Mouse (Mus musculus) limb, embryonic 11.5 days (tissue): Measurements from ENCODE around the gene Zfp658. TPM values are rescaled to one million over a fixed set of nuclear protein-coding genes. Genes with fewer than 3 reads are reported as not detected.
A peak's percentile ranks its signal among the peaks of the same experiment; 100 is the strongest.

Source experiments
- ATAC-seq: fragments of 200-750 bp; cut with Nextera tagmentation; 2 replicates; pipeline ENCODE4 v1.8.0; 2017; ENCODE audit warnings: low read depth; ENCODE audit not compliant: insufficient number of reproducible peaks, low FRiP score, low TSS enrichment
- DNase-seq: peaks from one replicate; pipeline ENCODE4 v3.0.0-alpha.2; 2015; ENCODE audit warnings: low spot score
- H3K27ac ChIP-seq: fragments of 300-500 bp; sonication (generic); replicated peaks from 2 replicates; pipeline ENCODE4 v1.5.1; 2014; ENCODE audit warnings: low read depth, mild to moderate bottlenecking, low read length
- H3K27me3 ChIP-seq: fragments of 300-500 bp; sonication (generic); 2 replicates; pipeline ENCODE4 v1.6.1; 2014; ENCODE audit warnings: mild to moderate bottlenecking, low read length, mixed read lengths; ENCODE audit not compliant: control insufficient read depth, insufficient read depth
- H3K36me3 ChIP-seq: fragments of 300-500 bp; sonication (generic); 2 replicates; pipeline ENCODE4 v1.6.1; 2014; ENCODE audit warnings: mild to moderate bottlenecking, low read length, moderate library complexity, mixed read lengths; ENCODE audit not compliant: control insufficient read depth, insufficient read depth
- H3K4me1 ChIP-seq: fragments of 300-500 bp; sonication (generic); 2 replicates; pipeline ENCODE4 v1.6.1; 2014; ENCODE audit warnings: low read length, mixed read lengths; ENCODE audit not compliant: control insufficient read depth, insufficient read depth
- H3K4me2 ChIP-seq: fragments of 300-500 bp; sonication (generic); 2 replicates; pipeline ENCODE4 v1.6.1; 2014; ENCODE audit warnings: low read depth, mild to moderate bottlenecking, moderate library complexity; ENCODE audit not compliant: severe bottlenecking
- H3K4me3 ChIP-seq: fragments of 300-500 bp; sonication (generic); 2 replicates; pipeline ENCODE4 v1.5.1; 2014; ENCODE audit warnings: low read depth, low read length
- H3K9ac ChIP-seq: fragments of 300-500 bp; sonication (generic); 2 replicates; pipeline ENCODE4 v1.6.1; 2014; ENCODE audit warnings: mild to moderate bottlenecking, low read length
- H3K9me3 ChIP-seq: fragments of 300-500 bp; sonication (generic); 2 replicates; pipeline ENCODE4 v1.6.1; 2016; ENCODE audit warnings: low read length; ENCODE audit not compliant: control insufficient read depth
- WGBS: fragments of 180-500 bp; shearing (Covaris S2); extraction: QIAGEN DNeasy Blood & Tissue Kit; methylation state at CpG from one replicate; pipeline ENCODE4 v1.1.7; 2014; 5-methylcytosine and 5-hydroxymethylcytosine counted together
- polyA plus RNA-seq: library from polyadenylated mRNA; unstranded; fragments of >200 nt; fragmentation: Nextera tagmentation; extraction: Ambion mirVana; gene quantifications from 2 replicates; pipeline ENCODE4 v1.2.1, GENCODE M21; 2014

Gene Zfp658
- polyA plus RNA-seq, 1 experiment from 2014 or later = 5.1 TPM

- ATAC-seq (peak; percentile 80), DNase-seq (peak; percentile 77)
- H3K4me1 ChIP-seq = no peaks in the 10 kb centered on the region
- WGBS = 16% methylated on average over 41 of the region's 41 CpGs
- H3K36me3 ChIP-seq = no peaks in the 10 kb centered on the region
- H3K4me2 ChIP-seq = peak within 1 kb of the TSS; percentile 79
- peak within 1 kb of the TSS; percentile 47; the same call in 1 of the 2 replicates for H3K9ac ChIP-seq
- H3K4me3 ChIP-seq = peak within 1 kb of the TSS; percentile 43
- no peak within 1 kb of the TSS for H3K27ac ChIP-seq
- H3K27me3 ChIP-seq = no peaks in the 10 kb centered on the region
- H3K9me3 ChIP-seq = no peaks in the 10 kb centered on the region
Measured at GRCm38 (mm10) chr7:43606896-43607742, 45.1 kb downstream of the Zfp658 start, which contains the start of gene Zfp819. Gene Zfp819 (plus strand): TSS chr7:43607169.

DNA sequence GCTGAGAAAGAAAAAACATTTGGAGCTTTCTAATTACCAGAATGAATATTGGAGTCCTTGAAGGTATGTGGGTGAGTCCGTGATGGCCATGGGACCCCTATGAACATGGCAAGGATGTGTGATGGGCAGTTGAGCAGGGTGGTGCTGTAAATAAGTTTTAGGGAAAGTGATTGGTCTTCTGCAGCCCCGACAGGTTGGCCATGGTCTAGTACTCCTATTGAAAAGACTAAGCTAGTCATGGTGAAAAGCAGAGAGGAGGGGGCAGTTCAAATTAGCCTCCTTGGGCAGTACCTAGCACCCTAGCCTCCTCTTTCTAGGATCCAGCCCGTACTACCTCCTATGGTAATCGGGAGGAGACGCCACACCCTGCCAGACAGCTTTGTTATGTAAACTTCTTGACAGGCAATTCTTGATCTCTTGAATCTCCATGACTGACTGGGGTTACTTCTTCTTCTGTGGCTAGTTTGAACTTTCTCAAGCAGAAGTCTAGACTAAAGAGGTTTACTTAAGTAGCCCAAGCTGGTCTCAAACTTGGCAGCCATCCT lies 45.8 kb downstream of the Zfp658 start:
- no peaks in the 10 kb centered on the region for H3K4me1 ChIP-seq
- no peak overlapping the region for H3K4me3 ChIP-seq
- H3K4me2 ChIP-seq = peak overlapping the region; percentile 79
- WGBS = 34% methylated on average over 5 of the region's 5 CpGs
- ATAC-seq = no peak
- no peak overlapping the region for H3K27ac ChIP-seq
- H3K36me3 ChIP-seq = no peaks in the 10 kb centered on the region
- no peaks in the 10 kb centered on the region for H3K27me3 ChIP-seq
- no peaks in the 10 kb centered on the region for H3K9me3 ChIP-seq
- DNase-seq = no peak
- no peak overlapping the region for H3K9ac ChIP-seq

DNA sequence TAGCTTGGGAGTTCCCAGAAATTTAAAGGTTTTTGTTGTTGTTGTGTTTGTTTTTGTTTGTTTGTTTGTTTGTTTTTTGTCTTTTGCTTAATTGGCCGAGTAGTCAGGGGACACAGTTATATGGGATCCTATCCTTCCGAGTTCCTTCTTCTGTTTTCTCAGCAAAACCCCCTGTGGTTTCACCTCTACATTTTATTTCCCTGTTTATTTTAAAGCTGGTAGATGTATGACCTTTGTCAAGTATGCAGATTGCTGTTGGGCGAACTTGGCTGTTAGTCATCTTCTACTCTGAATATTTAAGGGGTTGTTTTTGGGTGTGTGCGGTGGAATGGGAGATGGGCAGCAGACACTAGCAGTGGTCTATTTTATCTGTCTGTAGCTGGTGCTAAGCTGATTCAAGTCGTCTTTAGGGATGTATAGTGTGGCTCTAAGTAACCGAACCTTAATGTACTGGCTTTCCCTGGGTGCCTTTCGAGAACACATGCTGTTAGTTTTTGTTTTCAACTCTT lies 46.3 kb downstream of the Zfp658 start:
- WGBS = 79% methylated on average over 7 of the region's 7 CpGs
- no peak for DNase-seq

DNA sequence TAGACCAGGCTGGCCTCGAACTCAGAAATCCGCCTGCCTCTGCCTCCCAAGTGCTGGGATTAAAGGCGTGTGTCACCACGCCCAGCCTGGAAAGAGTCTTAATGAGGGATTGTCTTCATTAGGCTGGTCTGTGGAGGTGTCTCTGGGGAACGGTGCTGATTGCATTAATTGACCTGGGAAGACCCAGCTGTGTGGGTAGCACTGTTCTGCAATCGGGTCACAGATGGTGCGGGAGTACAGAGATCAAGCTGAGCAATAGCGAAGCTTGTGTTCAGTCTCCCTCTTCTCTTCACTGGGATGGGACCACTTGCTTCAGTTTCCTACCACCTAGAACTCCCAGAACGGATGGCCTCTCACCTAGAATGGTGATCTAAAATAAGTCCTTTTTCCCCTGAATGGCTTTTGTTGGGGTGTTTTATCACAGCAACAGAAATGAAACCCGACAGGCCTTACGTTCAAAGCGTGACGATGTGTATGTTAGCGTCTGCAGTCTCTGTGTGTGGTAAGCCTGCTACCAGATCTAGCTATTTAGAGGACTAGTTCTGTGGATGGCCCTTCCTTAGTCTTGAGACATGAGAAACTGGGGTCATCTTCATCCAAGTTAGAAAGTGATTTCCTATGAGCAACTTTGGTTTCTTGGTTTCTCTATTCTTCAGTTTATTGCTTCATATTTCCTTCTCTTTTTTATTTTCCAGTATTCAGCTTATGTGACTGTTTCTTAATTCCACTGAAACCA lies 51.9 kb downstream of the Zfp658 start:
- Histone ChIP-seq H3K9me3 (no peaks in the 10 kb centered on the region), H3K36me3 (no peaks in the 10 kb centered on the region), H3K27me3 (no peaks in the 10 kb centered on the region), H3K9ac (no peak overlapping the region), H3K27ac (no peak overlapping the region), H3K4me2 (no peak overlapping the region), H3K4me3 (no peak overlapping the region), H3K4me1 (no peaks in the 10 kb centered on the region)
- DNase-seq (no peak), ATAC-seq (no peak)
- WGBS = 92% methylated on average over 14 of the region's 14 CpGs

More for the DNA sequence above, 46.3 kb downstream of the Zfp658 start:
- H3K27ac ChIP-seq = no peak overlapping the region
- H3K9me3 ChIP-seq = no peaks in the 10 kb centered on the region
- no peak overlapping the region for H3K4me2 ChIP-seq
- no peak for ATAC-seq
- H3K4me3 ChIP-seq = no peak overlapping the region
- H3K27me3 ChIP-seq = no peaks in the 10 kb centered on the region
- no peaks in the 10 kb centered on the region for H3K36me3 ChIP-seq
- H3K4me1 ChIP-seq = no peaks in the 10 kb centered on the region
- H3K9ac ChIP-seq = no peak overlapping the region

DNA sequence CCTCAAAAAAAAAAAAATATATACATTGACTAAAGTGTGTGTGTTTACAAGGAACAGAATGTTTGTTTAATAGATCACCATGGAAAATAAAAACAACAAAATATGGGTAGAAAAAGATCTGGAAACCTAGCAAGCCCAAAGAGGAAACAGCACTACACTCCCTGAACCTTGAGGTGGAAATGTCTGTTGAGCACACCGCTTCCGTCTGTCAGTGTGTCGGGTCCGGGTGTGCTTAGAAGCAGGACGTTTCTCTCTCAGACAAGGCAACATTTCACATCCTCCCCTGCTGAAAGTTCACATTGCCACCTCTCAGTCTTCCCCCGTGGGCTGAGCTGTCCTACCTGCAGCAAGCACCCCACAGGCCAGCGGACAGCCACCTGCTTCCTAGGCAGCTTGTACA lies 60.9 kb downstream of the Zfp658 start:
- no peak overlapping the region for H3K9ac ChIP-seq
- no peak for ATAC-seq
- H3K36me3 ChIP-seq = no peaks in the 10 kb centered on the region
- H3K27ac ChIP-seq = no peak overlapping the region
- no peak overlapping the region for H3K4me3 ChIP-seq
- H3K9me3 ChIP-seq = no peaks in the 10 kb centered on the region
- no peak for DNase-seq
- no peaks in the 10 kb centered on the region for H3K4me1 ChIP-seq
- WGBS = 84% methylated on average over 7 of the region's 7 CpGs
- H3K4me2 ChIP-seq = no peak overlapping the region
- H3K27me3 ChIP-seq = no peaks in the 10 kb centered on the region

- Histone ChIP-seq H3K4me1 (no peaks in the 10 kb centered on the region), H3K4me3 (no peak overlapping the region), H3K9ac (no peak overlapping the region), H3K36me3 (no peaks in the 10 kb centered on the region), H3K27me3 (no peaks in the 10 kb centered on the region), H3K4me2 (no peak overlapping the region), H3K27ac (no peak overlapping the region), H3K9me3 (no peaks in the 10 kb centered on the region)
- DNase-seq (peak; percentile 38), ATAC-seq (no peak)
- WGBS = 8% methylated on average over 10 of the region's 10 CpGs
Measured at GRCm38 (mm10) chr7:43623819-43624218, 61.8 kb downstream of the Zfp658 start.

Other genes with a start within 250 kb of the Zfp658 start
- gene Zfp715, start 249.0 kb upstream of the Zfp658 start, polyA plus RNA-seq = 14.0 and 14.3 TPM in 2 replicates
- 0.09 and 0.32 TPM in 2 replicates for gene Siglecf, start 210.9 kb upstream of the Zfp658 start, polyA plus RNA-seq
- gene Siglecg, start 154.1 kb upstream of the Zfp658 start, polyA plus RNA-seq = 0.09 TPM in 1 of 2 replicates, not detected in the other
- not detected in 2 replicates for gene Lim2, start 134.6 kb upstream of the Zfp658 start, polyA plus RNA-seq
- gene Nkg7, start 125.2 kb upstream of the Zfp658 start, polyA plus RNA-seq = 0.67 TPM in 1 of 2 replicates, not detected in the other
- gene Cldnd2, start 121.5 kb upstream of the Zfp658 start, polyA plus RNA-seq = not detected in 2 replicates
- 243 and 251 TPM in 2 replicates for gene Etfb, start 118.2 kb upstream of the Zfp658 start, polyA plus RNA-seq
- gene Gm45233, start 118.1 kb upstream of the Zfp658 start, polyA plus RNA-seq = 0.31 TPM in 1 of 2 replicates, not detected in the other
- 1.4 and 2.0 TPM in 2 replicates for gene Vsig10l, start 99.1 kb upstream of the Zfp658 start, polyA plus RNA-seq
- gene Iglon5, start 72.2 kb upstream of the Zfp658 start, polyA plus RNA-seq = 0.79 and 1.2 TPM in 2 replicates
- not detected in 2 replicates for gene 4931406B18Rik, start 56.3 kb upstream of the Zfp658 start, polyA plus RNA-seq
- gene Cd33, start 17.8 kb upstream of the Zfp658 start, polyA plus RNA-seq = 0.98 and 1.2 TPM in 2 replicates
- 17.0 and 20.5 TPM in 2 replicates for gene Zfp719, start 17.4 kb downstream of the Zfp658 start, polyA plus RNA-seq
- gene Zfp819, start 44.9 kb downstream of the Zfp658 start, polyA plus RNA-seq = 0.79 and 1.1 TPM in 2 replicates
- gene Ceacam18, start 72.5 kb downstream of the Zfp658 start, polyA plus RNA-seq = not detected in 2 replicates
- gene Siglece, start 97.9 kb downstream of the Zfp658 start, polyA plus RNA-seq = 0.17 and 0.33 TPM in 2 replicates
- gene Ctu1, start 109.8 kb downstream of the Zfp658 start, polyA plus RNA-seq = 10.5 and 10.8 TPM in 2 replicates
- not detected in 2 replicates for gene Klk14, start 128.2 kb downstream of the Zfp658 start, polyA plus RNA-seq
- 0.48 and 1.0 TPM in 2 replicates for gene Klk13, start 150.3 kb downstream of the Zfp658 start, polyA plus RNA-seq
- gene Klk12, start 206.6 kb downstream of the Zfp658 start, polyA plus RNA-seq = not detected in 2 replicates
- not detected in 2 replicates for gene Klk11, start 212.3 kb downstream of the Zfp658 start, polyA plus RNA-seq
- 0.15 TPM in 1 of 2 replicates, not detected in the other for gene Klk10, start 218.8 kb downstream of the Zfp658 start, polyA plus RNA-seq
- not detected in 2 replicates for gene Klk9, start 229.6 kb downstream of the Zfp658 start, polyA plus RNA-seq
- 15.8 and 16.1 TPM in 2 replicates for gene Klk8, start 235.3 kb downstream of the Zfp658 start, polyA plus RNA-seq
- 0.23 TPM in 1 of 2 replicates, not detected in the other for gene Klk7, start 249.0 kb downstream of the Zfp658 start, polyA plus RNA-seq